Mouse (Mus musculus) liver, postnatal 0 days (tissue): ENCODE results near the gene 5730522E02Rik.

ENCODE experiments used
- CTCF ChIP-seq: sonication (generic); IDR thresholded peaks from 2 replicates; pipeline ENCODE4 v1.5.1; 2016; ENCODE audit warnings: antibody characterized with exemption, low read depth
- EP300 ChIP-seq: IDR thresholded peaks from 2 replicates; pipeline ENCODE4 v1.6.1; 2016; ENCODE audit warnings: antibody characterized with exemption, low read depth, mild to moderate bottlenecking

- no peak for TF ChIP-seq EP300
- no peak for TF ChIP-seq CTCF
These were observed 356.3 kb downstream of the 5730522E02Rik start for GRCm38 (mm10) chr11:25854216-25854615.
